Mouse (Mus musculus) heart, postnatal 25 days (tissue): ENCODE measurements around the gene St3gal6. TPM values are rescaled to one million over a fixed set of nuclear protein-coding genes. Genes with fewer than 3 reads are reported as not detected.

ENCODE experiments used
- DNase-seq: peaks from one replicate; pipeline ENCODE4 v3.0.0; 2022; ENCODE audit warnings: low spot score
- intact Hi-C: fragments of 180-260 bp; cut with DNase I; formaldehyde crosslinking; loops from one replicate; pipeline ENCODE4 v1.15.1; 2025
- total RNA-seq, 2 experiments: library from RNA; stranded (reverse); gene quantifications; 2 replicates each; pipeline ENCODE4 v1.2.3; 2021

Gene St3gal6
- 10 to 100 TPM; 40.6 to 44.7 TPM for total RNA-seq

DNA sequence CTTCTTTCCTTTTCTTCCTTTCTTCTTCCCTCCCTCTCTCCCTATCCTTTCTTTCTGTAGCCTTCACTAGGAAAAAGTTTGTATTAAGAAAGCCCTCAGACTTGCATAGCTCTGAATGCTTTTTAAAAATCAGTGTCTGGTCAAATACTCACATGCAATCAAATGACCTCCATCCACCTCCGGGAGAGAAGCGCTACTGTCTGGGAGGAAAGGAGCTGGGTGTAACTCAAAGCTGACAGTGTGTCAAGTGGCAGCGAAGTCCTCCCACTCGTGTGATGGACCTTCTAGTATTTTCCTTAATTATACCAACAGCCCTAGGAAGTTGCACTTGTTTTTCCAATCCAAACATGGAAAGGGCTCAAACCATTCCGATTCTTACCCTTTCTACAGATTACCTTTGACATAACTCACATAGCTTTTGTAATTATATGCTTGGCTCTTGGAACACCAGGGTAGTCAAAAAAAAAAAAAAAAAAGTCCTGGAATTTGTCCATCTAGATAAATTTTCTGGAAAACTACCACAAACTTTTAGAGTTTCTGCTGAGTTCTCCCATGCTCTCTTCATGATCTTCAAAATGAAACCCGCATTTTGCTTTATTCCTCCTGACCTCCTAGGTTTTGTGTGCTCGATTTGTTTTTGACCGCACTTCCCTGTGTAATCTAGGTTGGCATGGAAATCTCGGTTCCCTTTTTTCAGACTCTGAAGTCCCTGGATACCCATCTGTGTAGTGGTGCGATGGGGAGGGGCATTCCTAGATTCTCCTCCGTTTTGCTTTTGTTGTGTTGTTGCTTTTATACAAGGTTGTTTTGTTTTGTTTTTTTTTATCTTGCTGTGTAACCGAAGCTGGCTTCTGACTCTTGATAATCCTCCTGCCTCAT lies at the start of gene St3gal6:
TSS of gene St3gal6 (minus strand) at position 272 of the 879 bp plus-strand sequence.
- intact Hi-C loops: loop anchor here (2.0 to 5.0 kb wide), 4 partner anchors 27 to 117 kb away; partner anchors contain the start of gene Dcbld2
- no peak for DNase-seq

DNA sequence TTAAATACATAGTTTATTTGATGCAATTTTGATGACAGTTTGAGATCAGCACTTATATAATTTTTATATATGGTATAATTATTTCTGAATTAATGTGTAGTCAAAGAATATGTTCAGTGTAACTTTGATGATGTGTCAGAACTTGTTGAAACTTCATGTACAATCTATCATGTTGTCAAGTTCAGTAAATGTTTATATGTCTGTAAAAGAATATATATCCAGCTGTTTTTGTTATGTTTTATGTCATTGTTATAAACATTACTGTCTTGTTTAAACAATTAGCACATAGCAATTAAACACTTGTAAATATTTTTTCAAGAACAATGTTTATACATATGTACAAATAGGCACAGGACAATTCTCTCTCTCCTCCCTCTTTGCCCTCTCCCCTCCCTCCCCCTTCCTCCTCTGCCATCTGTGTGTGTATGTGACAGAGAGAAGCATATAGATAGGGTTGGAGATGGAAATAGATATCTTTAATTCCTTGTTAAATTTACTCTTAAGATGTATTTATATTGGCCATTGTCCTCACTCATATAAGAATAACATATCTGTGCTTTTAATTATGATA lies 46.7 kb upstream of the St3gal6 start:
- intact Hi-C loops: no loop called here
- DNase-seq: no peak

DNA sequence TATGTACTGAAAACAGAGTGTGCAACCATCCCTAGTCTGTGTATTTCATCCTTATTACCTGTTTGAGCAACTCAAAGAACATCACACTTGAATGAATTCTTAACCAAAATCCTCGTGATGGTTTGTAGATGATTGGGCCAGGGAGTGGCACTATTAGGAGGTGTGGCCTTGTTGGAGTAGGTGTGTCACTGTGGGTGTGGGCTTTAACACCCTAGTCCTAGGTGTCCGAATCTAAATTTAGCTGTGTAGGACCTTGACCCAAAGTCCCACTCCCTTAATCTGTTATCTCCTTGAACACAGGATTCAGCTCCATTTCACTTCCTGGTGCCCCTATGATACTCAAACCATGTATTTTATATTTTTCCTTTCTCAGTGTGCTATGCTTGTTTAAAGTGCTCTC lies 37.2 kb upstream of the St3gal6 start:
- no peak for DNase-seq
- intact Hi-C loops: no loop called here

DNA sequence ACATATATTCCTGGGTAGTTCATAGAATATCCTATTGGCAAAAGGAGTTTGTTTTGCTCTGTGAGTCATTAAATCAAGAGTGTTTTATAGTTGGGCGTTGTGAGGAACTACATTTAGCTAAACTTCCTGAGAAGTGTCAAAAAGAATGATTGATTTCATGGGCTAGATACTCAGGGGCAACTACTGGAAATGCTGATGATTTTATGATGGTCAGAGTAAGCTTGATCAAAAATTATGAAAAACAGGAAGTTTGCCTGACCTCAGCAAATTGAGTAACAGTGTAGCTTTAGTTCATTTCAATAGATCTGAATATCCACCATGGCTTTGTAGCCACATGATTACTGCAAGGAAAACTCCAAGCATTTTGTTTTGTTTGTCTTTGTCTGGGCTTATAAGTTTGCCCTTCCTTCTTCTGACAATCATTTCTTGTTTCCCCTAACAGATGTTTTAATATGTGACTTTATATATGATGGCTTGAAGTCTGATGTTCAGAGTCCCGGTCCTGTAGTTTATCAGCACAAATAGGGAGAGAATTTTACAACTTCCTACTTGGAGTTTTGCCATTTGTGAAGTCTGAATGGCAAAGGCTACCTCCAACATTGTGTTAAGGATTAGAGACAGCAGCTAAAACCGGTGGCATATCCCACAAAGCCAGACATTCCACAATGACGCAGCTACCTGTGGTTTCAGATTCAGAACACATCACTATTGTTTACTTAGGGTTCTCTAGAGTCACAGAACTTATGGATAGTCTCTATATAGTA lies 32.2 kb upstream of the St3gal6 start:
- intact Hi-C loops: no loop called here
- DNase-seq: no peak

DNA sequence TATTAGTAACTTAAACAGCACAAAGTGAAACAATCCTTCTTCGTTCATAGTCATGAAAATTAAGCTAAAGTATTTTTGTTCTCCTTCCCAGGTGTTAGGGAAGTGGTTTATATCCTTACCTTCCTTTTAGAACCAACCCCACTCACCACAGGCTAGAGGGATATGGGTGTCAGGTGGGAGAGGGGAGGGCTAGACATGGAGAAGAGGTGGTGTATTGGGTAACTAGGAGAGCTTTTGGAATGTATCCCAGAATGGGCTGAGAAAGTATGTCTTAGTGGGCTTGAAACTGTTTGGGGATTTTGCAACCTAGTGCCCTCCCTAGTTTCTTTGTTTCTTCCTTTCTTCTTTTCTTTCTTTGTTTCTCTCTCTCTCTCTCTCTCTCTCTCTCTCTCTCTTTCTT lies 30.6 kb upstream of the St3gal6 start:
- no peak for DNase-seq
- intact Hi-C loops: no loop called here

DNA sequence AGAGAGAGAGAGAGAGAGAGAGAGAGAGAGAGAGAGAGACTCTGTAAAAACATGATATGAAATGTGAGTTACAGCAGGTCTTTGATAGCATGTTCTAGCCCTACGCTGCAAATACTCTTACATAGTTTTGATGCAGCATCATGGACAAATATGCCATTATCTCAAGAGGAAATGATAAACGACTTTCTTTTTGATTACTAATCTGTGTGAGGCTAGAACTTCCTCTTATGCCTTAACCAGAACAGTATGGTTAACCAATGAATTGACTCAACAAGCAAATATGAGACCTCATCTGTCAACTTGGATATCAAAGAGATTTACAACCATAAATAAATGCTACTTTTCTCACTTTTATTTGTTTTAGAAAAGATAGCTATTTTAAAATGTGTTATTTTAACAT lies 24.0 kb upstream of the St3gal6 start:
- no peak for DNase-seq
- intact Hi-C loops: no loop called here

DNA sequence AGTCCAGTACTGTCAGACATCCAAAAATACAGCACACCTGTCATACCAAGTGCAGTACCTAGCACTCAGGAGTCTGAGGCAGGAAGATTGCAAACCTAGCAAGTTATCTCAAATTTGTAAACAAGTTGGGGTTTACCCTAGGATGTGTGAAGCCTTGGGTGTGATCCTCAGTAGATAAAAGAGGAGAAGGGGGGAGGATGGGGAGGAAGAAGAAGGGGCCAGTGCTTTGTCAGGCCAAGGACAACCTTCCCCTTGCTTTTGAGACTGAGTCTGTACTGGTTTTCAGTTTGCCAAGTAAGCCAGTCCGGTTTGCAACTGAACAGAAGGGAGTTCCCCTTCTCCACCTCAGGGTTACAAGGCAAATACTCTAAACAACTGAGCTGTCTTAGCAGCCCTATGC lies 22.1 kb upstream of the St3gal6 start:
- DNase-seq: no peak
- intact Hi-C loops: no loop called here

DNA sequence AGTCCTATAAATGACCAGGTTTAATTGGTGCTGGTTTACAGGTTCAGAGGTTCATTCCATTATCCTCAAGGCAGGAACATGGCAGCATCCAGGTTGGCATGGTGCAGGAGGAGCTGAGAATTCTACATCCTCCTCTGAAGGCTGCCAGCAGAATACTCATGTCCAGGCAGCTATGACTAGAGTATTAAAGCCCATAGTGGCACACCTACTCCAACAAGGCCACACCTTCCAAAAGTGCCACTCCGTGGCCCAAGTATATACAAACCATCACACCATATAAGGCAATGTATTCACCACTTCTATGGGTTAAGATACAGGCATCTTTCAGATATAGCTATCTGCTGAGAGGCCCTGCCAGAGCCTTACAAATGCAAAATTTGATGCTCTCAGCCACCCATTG lies 15.4 kb upstream of the St3gal6 start:
- no peak for DNase-seq
- intact Hi-C loops: no loop called here

DNA sequence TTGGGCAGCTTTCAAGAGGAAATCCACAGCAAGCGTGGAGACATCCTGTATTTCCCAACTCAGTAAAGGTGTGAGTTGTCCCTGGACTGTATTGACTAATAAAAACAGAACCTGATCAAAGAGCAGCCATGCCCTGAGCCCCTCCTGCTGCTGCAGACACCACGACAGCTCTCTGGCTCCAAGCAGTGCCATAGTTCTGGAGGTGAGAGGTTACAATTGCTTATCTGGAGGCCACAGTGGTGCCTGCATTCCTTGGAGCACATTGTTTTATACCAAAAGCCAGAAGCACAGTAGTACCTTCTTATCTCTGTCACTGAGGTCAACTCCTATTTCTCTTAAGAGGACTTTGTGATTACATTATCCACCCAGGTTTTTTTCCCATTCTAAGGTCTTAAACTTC lies 15.0 kb upstream of the St3gal6 start:
- intact Hi-C loops: no loop called here
- no peak for DNase-seq

DNA sequence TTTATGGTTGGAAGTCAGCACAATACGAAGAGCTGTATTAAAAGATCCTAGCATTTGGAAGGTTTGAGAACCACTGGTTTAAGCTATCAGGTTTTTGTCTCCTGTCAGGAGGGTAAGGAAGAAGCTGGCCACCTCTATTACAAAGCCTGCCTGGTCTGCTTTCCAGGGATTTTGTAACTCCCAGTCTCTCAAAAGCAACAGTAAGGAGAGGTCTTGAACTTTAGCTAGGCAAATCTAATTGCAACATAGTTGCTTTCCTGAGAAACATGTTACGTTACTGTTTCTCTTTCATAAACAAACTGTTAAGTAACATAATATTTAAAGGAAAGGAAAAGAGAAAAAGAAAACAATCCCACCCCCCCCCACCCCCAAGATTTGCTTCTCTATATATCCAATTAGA lies 12.0 kb upstream of the St3gal6 start:
- DNase-seq: no peak
- intact Hi-C loops: no loop called here

DNA sequence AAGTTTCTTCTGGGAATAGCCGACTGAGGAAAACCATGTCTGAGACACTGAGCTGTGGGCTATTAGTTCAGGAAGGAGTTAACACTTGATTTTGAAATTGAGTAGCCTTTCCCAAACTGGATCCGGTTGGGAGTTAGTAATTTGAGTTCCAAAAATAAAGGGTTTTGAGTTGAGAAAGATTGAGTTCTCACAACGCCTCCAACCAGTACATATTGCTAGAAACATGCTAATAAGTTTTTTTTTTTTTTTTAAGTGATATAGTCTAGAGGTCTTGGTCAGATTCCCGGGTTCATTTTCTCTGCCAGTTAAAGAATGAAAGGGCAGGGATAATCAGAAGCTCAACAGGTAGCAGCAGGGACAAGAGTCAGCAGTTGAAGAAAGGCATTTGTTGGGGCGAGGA lies 11.2 kb upstream of the St3gal6 start:
- no peak for DNase-seq
- intact Hi-C loops: no loop called here

DNA sequence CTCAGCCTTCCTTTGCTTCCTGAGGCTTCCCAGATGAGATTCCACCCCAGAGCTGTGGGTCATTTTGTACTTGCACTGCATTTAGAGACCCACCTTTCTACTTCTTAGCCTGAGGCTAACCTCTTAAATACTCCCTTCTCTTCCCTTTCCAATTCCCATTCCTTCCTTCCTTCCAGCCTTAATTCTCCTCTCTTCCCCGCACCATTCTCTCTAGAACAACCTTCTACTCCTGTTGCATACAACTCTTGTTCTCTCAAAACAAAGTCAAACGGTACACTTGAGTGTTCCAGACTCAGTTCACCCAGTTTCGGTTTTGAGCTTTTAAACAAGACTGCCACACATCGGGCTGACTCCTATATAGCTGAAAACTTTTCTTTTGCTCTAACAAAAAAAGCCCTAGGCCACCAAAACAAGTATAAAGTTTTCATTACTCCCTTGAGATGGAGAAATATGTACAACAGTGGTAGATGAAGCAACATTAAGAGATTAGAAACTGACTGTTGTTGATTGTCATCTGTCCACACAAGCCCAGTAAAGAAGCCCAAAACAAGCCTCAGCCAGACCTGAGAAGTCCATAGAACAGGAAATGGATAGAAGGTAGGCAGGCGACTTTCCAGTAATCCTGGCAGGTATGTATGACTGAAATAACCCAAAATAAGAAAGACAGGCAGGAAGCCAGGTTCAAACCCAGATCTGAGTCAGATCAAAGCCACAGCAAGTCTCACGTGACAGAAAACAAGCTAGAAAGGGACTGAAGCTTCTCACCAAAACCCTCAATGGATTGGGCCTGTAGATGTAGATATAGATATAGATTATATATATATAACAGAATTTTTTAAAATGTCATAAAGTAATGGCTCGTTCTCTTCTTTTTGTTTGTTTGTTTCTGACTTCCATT lies 10.5 kb upstream of the St3gal6 start:
- intact Hi-C loops: no loop called here
- no peak for DNase-seq

DNA sequence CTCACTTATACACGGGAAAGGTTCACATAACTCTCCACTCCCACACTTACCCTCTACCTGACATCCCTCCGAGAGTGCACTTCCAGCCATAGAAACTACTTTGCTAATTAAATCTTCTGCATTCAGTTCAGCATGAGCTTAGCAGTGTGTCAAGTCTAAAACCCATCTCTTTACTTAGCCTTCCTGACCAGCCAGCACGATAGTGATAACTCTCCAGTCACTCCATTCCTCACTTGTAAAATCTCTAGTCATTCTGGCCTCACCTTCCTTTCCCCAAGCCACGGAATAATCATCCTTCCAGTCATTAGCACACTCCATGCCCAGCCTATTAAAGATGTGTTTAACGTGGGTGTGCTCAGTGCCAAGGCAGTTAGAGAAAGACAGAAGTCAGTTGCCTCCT lies 9.7 kb upstream of the St3gal6 start:
- intact Hi-C loops: no loop called here
- no peak for DNase-seq

DNA sequence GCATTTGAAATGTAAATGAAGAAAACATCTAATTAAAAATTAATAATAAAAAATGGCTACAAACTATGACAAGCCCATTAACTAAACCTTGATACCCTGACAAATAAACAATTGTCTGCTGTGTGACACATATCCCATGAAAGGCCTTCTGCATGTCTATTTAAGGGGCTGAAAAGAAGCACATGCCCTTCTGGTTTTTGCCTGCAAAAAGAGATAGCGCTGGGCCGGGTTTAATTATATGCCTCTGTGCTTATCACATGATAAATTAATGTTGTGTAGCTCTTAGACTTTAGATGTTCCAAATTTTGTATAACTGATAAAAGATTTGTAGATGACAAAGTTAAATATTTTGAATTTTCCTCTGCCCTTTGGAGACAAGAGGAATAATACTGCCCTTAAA lies 9.2 kb upstream of the St3gal6 start:
- DNase-seq: no peak
- intact Hi-C loops: no loop called here

DNA sequence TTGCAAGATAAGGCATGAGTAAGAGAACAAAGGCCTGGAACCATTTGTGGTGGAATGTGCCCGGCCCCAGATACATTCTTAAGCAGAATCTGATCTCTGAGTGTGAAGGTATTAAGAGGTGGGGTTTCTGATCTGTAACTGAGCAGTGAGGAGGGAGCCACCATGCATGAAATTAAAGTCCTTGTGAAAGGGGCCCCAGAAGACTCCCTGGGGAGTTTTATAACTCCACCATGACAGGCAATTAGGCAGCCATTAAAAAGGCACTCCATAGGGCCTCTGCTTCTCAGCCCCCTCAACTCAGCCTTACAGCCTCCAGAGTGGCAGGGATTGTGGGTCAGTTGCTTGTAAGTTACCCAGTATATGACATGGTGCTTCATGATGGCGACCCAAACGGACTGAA lies 8.5 kb upstream of the St3gal6 start:
- no peak for DNase-seq
- intact Hi-C loops: no loop called here

DNA sequence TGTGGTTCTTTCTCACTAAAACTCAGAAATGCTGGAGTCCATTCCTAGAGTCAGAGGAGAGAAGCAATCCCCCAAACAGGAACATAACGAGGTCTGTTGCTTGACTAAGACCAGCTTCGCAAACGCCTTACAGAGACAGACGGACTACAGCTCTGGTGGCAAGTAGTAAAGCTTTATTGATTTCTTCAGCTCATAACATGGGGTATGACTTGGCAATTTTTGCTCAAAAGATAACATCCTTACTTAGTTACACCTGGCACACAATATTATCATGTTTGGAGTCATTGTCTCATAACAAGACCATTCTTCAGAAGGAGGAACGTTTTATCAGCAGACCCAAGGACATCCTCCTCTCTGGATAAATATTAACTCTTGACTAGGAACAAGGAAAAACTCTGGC lies 3.8 kb upstream of the St3gal6 start:
- intact Hi-C loops: loop anchor here (5.0 kb wide), 1 partner anchor 79 kb away; no protein-coding TSS in a partner anchor

DNA sequence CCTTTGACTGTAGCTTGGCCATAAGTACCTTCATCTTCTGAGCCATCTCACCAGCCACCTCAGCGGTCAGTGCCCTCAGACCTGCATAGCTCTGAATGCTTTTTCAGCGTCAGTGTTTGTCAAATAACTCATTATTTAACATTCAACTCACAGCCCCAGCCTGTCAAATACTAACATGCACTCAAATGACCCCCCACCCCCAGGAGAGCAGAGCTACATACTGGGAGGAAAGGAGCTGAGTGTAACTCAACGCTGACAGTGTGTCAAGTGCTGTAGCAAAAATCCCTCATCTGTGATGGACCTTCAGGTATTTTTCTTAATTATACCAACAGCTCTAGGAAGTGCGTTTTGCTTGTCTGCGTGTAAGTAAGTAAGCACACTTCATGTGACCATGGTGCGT lies 2.7 kb upstream of the St3gal6 start:
- intact Hi-C loops: loop anchor here (5.0 kb wide), 1 partner anchor 81 kb away; no protein-coding TSS in a partner anchor
- DNase-seq: no peak

More for the DNA sequence above, 3.8 kb upstream of the St3gal6 start:
- no peak for DNase-seq

DNA sequence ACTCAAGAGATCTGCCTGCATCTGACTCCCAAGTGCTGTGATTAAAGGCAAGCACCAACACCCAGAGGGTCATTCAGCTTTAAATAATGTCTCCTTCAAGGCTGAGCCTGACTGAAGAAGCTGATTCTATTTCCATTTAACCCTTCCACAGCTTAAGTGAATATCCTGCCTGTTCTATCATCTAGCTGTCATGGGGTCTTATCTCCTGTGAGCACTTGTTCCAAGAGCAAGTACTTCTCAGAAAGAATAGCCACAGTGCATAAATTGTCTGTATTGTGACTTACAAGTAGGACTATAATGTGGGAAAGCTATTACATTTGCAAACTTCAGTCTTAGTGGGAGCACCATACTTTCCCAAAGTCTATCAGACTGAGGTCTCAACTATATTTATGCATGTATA lies 1.8 kb upstream of the St3gal6 start:
- intact Hi-C loops: loop anchor here (5.0 kb wide), 1 partner anchor 81 kb away; no protein-coding TSS in a partner anchor
- DNase-seq: no peak

DNA sequence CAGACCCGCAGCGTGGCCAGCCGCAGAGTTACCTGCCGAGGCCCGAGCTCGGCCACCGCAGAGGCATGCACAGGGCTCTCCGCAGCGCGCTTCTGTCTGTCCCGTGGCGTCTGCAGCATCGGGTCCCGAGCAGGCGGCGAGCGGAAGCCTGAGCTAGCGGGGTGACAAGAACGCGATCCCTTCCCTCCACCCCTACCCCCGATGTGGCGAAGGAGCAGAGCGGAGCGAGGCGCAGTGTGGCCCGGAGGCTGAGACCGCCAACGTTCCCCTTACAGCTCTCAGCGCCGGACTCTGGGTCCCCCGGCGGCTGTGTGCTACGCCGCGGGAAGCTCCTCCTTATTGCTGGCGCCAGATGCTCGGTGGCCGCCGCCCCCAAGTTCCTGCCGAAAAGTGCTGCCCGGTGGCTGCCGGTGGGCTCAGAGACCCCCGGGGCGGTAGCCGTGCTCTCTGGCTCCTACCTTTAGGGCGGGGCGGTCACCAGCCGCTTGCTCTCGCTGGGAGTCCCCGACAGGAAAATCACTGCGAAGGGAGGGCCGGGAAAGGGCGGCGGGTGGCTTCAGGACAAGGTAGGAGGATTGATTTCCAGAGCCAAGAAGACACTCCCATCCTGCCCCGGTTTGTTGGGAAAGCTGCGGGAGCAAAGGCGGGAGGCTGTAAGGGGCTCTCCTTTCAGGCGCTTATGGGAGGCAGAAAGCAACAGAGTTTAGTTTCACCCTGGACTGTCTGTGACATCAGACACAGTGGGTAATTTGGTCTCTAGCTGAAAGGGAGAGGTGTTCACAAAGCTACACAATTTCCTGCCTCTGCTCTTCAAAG lies 791 bp downstream of the St3gal6 start:
- intact Hi-C loops: loop anchor here (2.0 to 5.0 kb wide), 4 partner anchors 26 to 116 kb away; partner anchors contain the start of gene Dcbld2
- DNase-seq: peak; percentile 76
